Mouse (Mus musculus) leukemia stem cell, adult 10-12 weeks (primary cell): ENCODE measurements around the gene 2310033P09Rik. TPM values are rescaled to one million over a fixed set of nuclear protein-coding genes. Genes with fewer than 3 reads are reported as not detected.

Experiments used
- polyA plus RNA-seq: library from polyadenylated mRNA; stranded (reverse); fragments of >175 nt; gene quantifications from 2 replicates; pipeline ENCODE4 v1.2.3, GENCODE M21; 2012; ENCODE audit warnings: low replicate concordance

2310033P09Rik gene
- 31.8 and 32.5 TPM in 2 replicates for polyA plus RNA-seq

DNA sequence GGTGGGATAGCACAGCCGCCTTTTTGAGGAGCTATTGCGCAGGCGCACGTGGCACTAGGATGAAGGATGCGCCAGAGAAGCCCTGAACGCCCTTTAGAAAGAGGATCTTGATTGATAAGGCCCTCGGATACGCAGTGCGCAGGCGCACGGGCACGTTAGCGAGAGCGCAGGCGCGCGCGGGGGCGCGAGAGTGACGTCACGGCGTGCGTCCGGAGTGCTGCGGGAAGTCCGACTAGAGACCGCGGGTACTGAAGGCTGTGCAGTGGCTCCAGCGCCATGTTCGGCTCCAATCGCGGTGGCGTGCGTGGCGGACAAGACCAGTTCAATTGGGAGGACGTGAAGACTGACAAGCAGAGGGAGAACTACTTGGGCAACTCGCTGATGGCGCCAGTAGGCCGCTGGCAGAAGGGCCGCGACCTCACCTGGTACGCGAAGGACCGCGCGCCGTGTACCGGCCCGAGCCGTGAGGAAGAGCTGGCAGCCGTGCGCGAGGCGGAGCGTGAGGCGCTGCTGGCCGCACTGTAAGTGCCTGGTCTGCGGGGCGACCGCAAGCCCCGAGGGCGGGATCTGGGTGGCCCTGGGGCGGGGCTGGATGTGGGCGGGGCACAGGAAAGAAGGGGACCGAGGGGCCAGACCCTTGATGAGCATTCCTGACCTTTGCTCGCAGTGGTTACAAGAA, at the start of gene 2310033P09Rik:
TSS of gene 2310033P09Rik (plus strand) at position 169 of the 679 bp plus-strand sequence.

DNA sequence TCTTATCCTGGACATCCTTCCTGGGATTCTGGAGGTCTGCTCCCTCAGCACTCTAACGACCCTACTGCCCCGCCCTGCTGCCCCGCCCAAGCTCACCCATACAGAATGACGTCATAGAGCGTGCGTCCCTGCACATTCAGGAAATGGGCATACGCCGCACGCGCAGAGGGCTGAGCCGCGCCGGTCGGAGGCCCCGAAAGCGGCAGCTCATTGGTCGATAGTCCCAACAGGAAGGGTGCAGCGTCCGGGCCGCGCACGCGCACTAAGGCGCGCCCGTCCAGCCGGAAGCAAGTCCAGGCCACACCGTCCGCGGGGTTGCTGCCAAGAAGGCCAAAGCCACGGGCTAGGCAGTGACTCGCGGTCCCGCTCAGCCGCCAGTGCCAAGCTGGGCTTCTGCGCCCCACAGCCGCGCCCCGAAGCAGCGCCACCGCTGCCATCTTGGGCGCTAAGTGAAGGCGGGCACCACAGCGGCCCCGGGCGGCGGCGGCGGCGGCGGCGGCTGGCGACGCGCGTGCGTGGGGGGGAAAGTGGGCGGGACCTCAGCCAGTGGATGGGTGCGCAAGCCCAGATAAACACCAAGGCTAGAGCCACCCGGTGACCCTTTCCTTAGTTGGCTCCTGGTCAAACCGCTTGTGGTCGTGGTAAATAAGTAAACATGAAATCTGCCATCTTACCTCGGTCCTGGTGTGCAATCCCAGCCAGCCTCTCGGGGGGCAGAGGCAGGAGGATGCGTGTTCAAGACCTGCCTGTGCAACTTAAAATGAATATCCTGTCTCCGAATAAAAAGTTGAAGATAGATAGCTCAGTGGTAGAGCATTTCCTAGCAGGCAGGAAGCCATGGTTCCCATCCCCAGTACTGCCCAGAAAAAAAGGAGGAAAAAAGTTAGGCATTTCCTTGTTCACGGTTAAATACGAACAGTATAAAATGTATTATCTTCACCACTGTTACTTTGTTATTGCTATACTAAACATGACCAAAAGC, 44.6 kb upstream of the 2310033P09Rik start, which contains the start of gene Iba57:
TSS of gene Iba57 (minus strand) at position 485 of the 982 bp plus-strand sequence.

GRCm38 (mm10) chr11:59182864-59183331, 25.2 kb upstream of the 2310033P09Rik start, which contains the start of gene Gjc2:
Gjc2 (minus strand) TSS chr11:59183213.

GRCm38 (mm10) chr11:59192059-59192386, 16.1 kb upstream of the 2310033P09Rik start, which contains the start of gene Guk1:
Guk1 (minus strand) TSS chr11:59192212.

DNA sequence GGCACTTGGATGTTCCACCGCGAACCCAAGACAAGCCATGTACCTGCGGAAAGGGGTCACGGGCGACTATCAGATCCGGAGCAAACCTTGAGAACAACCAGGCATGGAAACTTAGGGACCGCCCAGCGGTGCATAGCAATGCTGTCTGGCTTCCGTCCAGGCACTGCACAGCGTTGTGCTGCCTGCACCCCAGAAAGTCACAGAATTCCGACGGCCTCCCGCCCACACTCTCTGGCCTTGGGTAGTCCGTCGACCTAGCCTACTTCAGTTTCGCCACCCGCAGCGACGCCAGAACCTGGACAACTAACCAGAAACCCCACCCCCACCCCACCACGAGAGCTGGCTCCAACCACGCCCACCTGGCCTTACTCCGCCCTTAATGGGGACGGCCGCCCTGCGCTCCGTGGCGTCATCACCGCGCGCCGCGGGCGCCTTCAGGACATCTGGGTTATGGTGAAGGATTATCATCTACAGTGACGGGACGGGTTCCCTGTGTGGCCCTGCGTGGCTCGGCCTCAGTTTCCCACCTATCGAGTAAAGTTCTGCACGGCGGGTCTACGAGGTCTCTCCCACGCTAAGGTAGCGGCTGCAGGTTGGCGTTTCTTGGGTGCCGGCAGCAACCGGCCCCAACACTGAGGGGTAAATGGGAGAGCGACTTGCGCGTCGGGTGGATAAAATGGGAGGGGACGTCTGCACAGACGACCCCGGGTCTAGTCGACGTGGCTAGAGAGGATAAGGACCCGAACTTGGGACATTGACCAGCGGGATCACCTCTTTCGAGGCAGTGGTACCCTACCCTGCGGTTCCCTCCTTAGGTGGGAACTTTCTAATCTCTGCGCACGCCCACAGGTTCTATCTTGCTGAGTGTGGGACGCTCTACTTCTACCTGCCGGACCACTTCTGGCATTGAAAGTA, 5.8 kb upstream of the 2310033P09Rik start, which contains the start of gene Mrpl55:
TSS of gene Mrpl55 (plus strand) at position 406 of the 915 bp plus-strand sequence.

GRCm38 (mm10) chr11:59228122-59228953, 20.2 kb downstream of the 2310033P09Rik start, which contains the start of gene Arf1:
Arf1 (minus strand) TSS chr11:59228270.

Other genes with a start within 250 kb of the 2310033P09Rik start
- gene Trim11, start 230.2 kb upstream of the 2310033P09Rik start, polyA plus RNA-seq, result 53.8 and 55.6 TPM in 2 replicates
- gene Obscn, start 71.9 kb upstream of the 2310033P09Rik start, polyA plus RNA-seq, result 0.85 and 0.96 TPM in 2 replicates
- 10.8 and 20.5 TPM in 2 replicates for gene Iba57, start 44.6 kb upstream of the 2310033P09Rik start, polyA plus RNA-seq
- 0.08 TPM in 1 of 2 replicates, not detected in the other for gene Gjc2, start 25.1 kb upstream of the 2310033P09Rik start, polyA plus RNA-seq
- gene Guk1, start 16.1 kb upstream of the 2310033P09Rik start, polyA plus RNA-seq, result 24.9 and 34.1 TPM in 2 replicates
- gene Mrpl55, start 5.8 kb upstream of the 2310033P09Rik start, polyA plus RNA-seq, result 16.0 and 43.0 TPM in 2 replicates
- gene Arf1, start 19.9 kb downstream of the 2310033P09Rik start, polyA plus RNA-seq, result 137 and 178 TPM in 2 replicates
- gene Wnt3a, start 82.4 kb downstream of the 2310033P09Rik start, polyA plus RNA-seq, result 0.06 TPM in 1 of 2 replicates, not detected in the other
- 0.05 TPM in 1 of 2 replicates, not detected in the other for gene Wnt9a, start 98.6 kb downstream of the 2310033P09Rik start, polyA plus RNA-seq
- not detected in 2 replicates for gene Prss38, start 167.3 kb downstream of the 2310033P09Rik start, polyA plus RNA-seq
- 7.9 and 11.2 TPM in 2 replicates for gene Jmjd4, start 241.7 kb downstream of the 2310033P09Rik start, polyA plus RNA-seq
- 0.78 and 2.8 TPM in 2 replicates for gene Snap47, start 242.9 kb downstream of the 2310033P09Rik start, polyA plus RNA-seq